Mouse (Mus musculus) yolk sac, embryonic 10.5 days (tissue): ENCODE results near the gene Cnot3.
"Not testable (repeated sequence)": the region's sequence is repeated elsewhere in the genome, so short reads cannot be mapped to it uniquely, and the experiment has no call there.

Experiments used
- DNase-seq: peaks from one replicate; pipeline ENCODE4 v3.0.0-alpha.2; 2017; ENCODE audit warnings: low spot score

Gene Cnot3

DNA sequence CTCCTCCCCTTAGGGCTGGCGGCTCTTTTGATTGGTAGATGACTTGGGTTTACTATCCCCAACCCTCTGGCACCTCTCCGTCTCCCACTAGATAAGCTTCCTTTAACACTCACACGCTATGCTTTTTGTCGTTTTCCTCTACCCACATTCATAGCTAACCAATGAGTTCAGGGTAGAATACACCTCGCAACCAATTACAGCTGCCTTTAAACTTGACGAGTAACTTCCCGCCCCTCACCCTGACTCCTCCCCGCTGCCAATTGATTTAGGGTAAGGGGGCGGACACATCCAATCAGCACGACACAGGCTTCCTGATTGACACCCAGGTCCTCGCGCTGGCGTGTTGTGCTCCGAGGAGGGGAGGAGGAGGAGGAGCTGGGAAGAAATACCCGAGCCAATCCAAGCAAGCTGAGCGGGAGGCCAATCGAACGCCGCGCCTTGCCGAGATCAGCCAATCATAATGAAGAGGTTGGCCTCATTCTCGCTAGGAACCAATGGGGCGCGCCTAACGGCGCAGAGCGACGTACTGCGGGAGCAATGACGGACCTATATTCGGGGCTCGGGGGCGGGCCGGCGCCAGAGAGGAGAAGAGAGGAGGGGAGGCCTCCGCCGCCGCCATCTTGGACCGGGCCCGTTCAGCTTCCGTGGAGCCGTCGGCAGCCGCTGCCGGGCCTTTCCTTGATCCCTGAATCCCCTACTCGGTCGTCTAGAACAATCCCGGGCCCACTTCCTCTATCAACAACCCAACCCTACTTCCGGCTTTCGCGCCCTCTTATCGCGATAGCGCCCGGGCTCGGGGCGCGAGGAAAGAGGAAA is at the start of gene Cnot3:
Gene Cnot3, plus strand, starts transcription at position 597 of the 816 bp plus-strand sequence.
- DNase-seq: peak; percentile 100

DNA sequence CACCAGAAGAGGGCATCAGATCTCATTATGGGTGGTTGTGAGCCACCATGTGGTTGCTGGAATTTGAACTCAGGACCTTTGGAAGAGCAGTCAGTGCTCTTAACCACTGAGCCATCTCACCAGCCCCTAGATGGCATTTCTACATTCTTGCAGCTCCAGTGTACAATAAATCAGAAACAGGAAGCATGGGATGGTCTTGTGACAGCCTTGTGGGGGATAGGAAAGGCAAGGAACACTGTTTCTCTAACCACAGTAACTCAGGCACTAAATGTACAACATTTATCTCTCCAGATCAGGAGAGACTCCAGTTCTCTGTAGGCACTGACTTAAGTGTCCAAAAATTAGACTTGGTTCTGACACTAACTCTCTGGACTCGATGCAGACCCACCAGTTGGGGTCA is 47.3 kb upstream of the Cnot3 start:
- DNase-seq: not testable (repeated sequence)

DNA sequence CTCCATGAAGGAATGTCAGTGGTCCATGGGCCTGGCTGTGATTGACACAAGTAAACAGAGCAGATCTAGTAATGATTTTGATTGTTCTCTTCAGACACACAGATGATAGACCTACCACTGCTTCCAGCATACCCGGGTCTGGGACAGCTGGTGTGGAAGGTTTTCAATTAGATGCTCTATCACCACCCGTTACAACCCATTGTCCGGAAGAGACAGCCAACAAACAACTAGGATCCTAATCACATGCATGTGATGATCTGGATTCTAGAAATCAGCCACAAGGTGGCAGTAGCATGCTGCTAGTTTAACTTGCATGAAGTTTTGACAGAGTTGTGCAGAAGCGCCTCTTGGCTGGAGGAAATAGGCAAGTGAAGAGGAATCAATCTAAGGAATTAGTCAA is 43.9 kb upstream of the Cnot3 start:
- DNase-seq: peak; percentile 48

DNA sequence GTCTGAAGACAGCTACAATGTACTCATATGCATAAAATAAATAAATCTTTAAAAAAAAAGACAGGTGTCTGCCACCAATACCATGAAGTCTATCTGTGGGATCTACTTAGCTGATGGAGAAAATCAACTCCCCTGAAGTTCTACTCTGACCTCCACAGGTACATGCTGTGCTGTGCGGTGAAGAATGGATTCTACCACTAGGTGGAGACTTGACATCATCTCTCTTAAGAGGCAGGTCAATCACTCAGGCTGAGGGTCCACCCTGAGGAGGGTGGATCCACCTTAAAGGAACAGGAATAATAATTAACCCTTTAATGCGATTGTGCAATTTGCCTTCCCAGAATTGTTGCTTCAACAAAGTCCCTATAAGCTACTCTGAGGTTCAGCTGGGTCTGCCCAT is 38.3 kb upstream of the Cnot3 start:
- peak; percentile 64 for DNase-seq

DNA sequence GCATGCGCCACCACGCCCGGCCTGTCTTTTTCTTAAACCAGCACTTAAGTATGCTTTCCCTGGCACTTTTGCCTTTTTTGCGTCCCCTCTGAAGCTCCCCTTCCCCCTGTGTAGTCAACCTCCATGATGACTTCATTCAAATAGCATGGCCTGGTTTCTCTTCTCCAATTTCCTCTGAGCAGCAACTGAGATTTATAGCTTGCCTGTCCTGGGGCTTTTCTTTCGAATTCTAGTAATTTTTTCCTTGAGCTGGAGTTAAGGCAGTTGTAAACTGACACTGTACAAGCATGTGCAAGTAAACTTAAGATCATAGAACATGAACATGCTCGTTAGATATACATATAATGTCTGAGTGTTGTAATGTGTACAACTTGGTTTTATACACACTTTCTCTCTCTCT is 37.7 kb upstream of the Cnot3 start:
- DNase-seq: no peak

DNA sequence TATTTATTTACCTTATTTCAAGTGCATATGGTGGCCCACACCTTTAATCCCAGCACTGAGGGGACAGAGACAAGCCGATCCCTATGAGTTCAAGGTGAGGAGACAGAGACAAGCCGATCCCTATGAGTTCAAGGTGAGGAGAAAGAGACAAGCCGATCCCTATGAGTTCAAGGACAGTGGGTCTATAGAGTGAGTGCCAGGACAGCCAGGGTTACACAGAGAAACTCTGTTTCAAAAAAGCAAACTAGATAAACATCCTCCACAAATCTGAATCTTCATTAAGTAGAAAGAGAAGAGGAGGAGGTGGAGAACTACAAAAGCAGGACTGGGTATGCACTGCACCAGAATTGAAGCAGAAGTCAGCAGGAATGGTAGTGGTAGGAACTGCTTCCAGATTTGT is 36.4 kb upstream of the Cnot3 start:
- no peak for DNase-seq

DNA sequence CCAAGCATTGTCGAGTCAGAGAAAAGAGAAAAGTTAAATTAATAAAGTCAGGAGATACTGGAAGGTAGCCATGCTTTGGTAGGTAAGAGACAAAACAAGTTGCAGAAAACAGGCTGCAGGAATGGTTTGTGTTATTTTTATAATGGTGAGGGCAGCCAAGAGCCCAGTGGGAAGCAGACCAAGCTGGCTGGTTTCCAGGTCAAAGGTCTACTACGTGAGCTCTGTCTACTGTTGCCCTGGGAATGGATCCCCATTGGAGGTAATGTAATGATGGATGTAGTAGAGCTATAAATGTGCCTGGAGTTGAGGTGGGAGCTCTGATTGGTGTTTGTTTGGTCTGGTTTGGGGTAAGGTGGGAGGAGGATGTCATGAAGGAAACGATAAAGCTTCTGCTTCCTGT is 36.0 kb upstream of the Cnot3 start:
- no peak for DNase-seq

DNA sequence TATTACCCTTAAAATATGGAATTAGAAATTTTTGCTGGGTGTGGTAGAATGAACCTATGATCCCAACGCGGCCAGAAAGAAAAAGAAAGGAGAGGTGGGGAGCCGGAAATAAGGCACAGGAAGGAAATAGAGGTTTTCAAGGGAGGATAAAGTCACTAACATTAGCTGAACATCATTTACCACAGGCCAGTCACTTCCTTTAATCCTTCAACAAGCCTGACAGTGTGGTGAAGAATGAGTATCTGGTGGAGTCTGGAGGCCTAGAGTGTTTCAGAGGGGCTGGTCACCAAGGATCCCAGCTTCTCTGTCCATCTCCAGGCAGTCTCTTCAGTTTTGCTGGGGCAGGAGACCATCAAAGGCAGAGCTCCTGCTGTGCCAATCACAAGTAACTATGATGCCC is 34.6 kb upstream of the Cnot3 start:
- no peak for DNase-seq

DNA sequence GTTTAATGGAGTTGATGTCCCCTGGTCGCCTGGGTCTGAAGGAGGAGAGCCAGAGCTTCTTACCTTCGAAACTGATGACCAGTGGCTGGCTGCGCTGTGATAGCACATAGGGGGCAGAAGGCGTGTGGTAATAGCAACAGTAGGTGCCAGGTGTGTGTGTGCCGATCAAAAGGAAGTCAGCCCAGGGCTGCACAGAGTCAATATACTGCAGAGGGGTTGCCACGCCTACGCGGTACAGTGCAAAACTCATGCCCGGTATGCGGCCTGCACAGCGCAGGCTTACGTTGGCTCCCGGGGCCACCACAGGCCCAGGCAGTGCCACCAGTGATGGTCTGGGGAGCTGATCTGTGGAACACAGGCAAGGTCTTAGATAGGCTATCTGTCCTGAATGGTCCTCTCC is 34.1 kb upstream of the Cnot3 start:
- DNase-seq: no peak

DNA sequence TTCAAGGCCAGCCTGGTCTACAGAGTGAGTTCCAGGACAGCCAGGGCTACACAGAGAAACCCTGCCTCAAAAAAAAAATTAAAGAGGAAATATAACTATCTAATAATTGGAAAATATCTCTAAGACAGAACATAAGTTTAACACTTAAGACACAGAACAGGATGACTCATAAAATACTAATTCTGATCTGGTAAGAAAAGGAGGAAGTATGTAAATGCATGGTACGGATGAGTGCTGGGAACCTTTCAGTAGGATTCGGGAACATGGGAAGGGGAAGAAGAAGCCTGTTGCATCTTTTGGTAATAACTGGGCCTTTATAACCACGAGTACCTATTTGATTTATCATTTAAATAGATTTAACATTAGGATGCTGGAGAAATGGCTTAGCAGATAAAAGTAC is 31.0 kb upstream of the Cnot3 start:
- DNase-seq: no peak

DNA sequence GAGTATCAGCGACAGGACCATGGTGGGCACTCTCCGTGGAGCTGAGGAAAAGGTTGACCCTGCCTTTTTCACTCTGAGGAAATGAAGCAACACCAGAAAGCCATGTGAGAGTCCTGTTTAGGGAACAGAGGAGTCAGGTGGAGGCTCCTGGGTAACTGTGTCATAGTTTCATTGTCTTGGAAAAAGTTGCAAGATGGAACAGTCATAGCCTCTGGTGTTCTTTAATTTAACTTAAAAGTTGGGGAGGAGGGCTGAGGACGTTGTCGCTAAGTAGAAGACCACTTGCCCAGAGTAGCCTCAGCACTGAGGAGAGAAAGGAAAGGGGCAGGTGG is 29.0 kb upstream of the Cnot3 start, which contains the start of gene Oscar:
Gene Oscar, minus strand, starts transcription at position 101 of the 332 bp plus-strand sequence.
- no peak for DNase-seq

DNA sequence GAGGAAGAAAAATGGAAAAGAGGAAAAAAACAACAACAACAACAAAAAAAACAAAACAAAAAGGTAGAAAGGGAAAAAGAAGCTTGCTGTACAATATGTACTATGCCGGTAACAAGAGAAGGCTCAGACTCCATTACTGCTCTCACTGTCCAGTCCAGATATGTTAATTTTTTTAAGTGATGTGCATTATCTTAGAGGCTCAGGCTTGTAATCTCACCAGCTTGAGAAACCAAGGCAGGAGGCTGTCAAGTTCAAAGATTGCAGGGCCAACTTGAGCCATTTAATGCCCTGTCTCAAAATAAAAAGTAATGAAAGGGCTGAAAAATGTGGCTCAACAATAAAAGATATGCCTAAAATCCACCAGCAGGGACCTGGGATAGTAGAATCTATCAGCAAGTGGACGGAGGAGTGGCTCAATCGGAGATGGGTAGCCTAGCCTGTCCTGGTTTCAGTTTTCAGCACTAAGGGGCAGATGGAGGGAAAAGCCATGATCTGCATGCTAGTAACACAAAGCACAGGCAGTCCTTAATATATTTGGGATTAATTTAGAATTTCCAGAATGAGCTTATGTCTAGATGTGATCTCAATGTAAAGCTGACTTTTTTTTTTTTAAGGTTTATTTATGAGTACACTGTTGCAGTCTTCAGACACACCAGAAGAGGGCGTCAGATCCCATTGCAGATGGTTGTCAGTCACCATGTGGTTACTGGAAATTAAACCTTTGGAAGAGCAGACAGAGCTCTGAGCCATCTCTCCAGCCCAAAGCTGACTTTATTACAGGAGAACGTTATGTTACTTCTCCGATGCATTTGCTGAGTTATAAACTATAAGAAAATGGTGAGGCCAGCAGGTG is 28.5 kb upstream of the Cnot3 start:
- DNase-seq: no peak

DNA sequence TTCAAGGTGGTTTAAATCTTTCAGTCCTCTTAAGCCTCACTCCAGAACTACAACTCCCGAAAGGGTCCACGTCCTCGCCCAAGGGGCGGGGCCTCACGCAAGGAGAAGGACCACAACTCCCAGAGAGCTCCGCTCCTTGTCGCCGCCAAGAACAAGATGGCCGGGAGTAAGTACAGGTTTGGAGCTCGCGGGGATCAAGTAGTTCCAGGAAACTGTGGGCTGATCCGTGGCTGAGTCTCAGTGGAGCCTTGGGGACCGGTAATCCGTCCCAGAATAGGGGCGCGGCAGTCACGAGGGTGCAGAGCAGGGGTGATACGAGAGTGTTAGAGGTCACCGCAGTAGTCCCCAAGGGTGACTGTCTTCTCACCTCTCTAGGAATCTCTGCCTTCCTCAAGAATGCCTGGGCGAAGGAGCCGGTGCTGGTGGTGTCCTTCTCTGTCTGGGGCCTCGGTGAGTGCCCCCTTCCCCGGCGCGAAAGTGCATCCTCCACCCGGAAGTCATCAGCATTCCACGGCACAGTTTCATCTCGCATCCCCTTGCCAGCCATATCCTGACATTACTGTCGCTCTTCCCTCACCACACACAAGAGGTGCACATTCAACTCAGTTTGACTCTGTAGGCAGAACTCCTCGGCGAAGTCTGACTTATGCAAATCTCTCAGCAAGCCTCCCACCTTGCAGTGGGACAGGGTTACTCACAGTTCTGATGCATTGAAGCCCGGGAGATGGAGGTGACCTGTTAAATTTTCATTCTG is 27.6 kb upstream of the Cnot3 start, which contains the start of gene Ndufa3:
Gene Ndufa3, plus strand, starts transcription at position 132 of the 754 bp plus-strand sequence.
- peak; percentile 88 for DNase-seq

DNA sequence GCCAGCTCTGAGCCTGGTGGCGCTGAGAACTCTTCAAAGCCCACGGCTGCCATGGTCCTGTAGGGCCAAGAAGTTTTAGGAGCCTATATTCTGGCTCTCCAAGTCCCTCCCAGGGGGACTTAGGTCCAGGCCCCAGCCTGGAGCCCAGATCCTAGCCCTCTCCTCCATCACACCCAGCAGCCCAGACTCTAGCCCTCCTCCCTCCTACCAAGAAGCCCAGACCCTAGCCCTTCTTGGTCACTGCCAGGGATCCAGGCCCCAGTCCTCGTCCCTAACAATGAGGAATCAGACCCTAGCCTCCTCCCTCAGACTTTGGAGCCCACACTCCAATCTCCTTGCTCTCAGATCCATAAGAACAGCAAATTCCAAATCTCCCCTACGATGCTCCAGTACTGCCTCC is 16.0 kb upstream of the Cnot3 start:
- DNase-seq: no peak

DNA sequence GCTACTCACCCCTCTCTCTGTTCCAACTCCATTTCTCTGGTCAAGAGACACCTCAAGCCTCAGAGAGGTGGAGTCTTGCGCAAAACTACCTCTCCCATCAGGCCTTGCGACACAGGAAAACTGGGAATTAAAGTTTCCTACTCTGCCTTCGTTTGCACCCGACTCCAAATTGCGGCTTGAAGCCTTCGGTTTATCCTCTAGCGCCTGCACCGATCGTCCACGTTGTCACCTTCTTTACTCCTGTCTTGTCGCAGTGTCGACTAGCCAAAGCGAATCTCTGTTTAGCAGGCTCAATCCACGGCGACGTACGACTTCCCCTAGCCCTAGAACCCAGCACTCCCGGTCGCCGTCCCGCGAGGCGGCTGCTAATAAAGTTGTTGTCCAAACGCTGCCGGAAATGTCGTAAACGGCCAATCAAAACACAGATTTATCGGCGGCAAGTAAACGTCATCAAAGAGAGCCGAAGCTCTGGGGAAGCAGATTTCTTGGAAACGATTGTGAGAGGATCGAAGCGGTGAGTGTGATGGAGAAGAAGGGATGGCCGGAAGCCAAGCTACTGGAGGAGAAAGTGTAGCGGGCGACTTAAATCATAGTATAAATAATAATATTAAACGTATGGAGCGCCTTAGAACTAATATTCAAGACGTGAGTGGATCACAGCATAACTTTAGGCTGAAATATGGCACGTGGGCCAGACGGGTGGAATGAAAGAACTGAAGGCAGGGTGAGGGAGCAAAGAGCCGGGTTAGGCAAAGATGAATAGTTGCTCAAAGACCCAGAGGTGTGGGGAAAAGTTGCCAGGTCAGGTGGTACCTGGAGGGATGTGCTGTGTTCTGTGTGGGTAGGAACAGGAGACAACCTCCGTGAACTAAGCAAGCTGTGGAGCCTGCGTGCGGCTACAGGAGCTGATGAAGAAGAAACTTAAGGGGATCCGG is 15.3 kb upstream of the Cnot3 start, which contains the start of the genes Tfpt and Prpf31:
Gene Tfpt, minus strand, starts transcription at position 387 of the 935 bp plus-strand sequence.
Gene Prpf31, plus strand, starts transcription at position 443 of the 935 bp plus-strand sequence.
- DNase-seq: peak; percentile 96

DNA sequence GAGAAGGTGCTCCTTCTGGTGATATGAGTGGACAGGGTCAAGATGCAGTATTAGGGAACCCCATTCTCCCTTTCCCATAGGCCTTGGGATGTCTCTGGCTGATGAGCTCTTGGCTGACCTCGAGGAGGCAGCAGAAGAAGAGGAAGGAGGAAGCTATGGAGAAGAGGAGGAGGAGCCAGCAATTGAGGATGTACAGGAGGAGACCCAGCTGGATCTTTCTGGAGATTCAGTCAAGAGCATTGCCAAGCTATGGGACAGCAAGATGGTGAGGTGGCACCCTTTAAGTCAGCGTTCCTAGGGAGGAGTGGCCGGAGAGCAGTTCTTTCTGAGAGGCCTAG is 14.6 kb upstream of the Cnot3 start:
- DNase-seq: no peak

DNA sequence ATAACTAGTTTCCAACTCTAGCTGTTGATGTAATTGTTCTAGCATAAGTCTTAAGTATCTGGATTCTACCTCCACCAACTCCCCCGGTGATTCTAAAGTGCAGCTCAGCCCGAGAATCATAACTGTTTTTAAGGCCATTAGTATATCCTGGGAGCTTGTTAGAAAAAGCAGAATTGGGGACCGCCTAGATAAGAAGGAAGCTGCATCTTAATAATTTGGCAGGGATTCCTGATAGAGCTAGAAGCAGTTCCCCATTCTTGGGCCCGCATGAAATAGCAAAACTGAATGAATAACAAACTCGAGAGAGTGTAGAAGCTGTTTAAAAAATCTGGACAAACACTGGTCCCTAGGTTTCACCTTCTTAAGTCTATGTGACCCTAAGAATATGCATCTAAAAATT is 1.7 kb upstream of the Cnot3 start:
- DNase-seq: no peak

DNA sequence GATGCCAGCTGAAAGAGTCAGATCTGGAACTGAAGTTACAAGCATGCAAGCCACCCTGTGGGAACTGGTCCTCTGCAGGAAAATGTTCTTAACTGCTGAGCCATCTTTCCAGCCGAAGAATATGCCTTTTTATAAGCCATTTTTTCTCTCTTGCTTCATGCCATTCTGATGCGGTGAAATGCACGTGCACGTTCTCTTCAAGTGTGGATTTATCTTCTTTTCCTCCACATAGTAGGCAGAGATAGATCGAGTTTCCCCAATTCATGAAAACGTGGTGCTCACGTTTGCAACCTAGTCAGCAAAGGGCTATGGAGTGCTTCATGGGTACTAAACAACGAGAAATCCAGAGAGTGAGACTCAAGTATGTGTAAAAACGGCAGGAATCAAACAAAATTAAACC is 1.2 kb upstream of the Cnot3 start:
- no peak for DNase-seq

DNA sequence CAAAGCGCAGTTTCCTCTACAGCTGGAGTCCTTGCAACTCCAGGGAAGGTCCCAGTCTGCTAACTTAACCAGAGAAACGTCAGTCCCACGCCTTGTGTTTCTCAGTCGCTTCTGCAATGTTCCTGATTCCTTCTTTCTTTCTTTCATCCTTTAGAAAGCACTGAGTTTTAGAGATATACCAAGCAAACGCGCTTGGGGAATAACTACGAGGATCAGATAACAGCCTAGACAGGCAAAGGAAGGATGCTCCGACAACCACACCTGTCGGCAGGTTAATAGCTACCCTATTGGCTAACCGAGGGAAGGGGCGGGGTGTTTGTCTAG is 758 bp upstream of the Cnot3 start:
- no peak for DNase-seq

DNA sequence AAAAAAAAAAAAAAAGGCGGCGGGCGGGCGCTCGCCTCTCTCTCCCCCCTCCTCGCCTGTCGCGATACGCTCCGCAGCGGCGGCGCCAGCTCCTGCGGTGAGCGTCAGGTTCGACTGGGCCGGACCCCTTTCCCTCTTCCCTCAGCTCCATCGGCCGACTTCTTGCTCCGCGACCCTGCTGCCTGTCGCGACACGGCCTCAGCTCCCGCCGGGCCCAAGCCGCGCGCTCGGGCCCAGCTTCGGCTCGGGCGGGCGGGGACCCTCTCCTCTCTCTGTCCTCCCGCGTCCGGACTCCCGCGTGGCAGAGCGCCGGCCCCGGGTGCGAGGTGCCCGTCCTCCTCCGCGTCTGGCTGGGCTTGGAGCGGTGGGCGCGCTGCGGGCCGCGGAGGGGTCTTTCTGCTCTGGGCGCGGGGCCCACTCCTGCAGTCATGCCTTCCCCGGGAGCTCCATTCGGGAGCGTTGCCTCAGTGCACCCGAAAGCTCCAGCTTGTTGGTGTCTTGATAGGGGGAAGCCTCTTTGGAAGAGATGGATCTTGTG is 489 bp downstream of the Cnot3 start:
- no peak for DNase-seq

DNA sequence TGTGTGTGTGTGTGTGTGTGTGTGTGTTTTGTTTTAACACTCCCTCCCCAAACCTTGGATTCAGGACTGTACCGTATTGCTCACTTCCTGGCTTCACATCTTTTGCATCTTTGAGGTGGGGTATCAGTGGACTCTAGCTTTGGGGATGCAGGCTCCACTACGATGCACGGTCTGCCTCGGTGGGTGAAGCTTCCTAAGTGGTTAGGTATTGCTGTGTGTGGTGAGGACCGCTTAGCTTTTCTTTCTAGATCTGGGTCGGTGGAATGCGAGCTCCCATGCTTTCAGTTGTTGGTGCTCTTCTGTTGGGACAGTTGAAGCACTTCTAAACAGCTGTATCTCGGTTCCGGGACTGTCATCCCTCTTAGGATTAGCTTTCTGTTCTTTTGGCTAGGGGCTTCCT is 1.1 kb downstream of the Cnot3 start:
- DNase-seq: no peak
